Mouse (Mus musculus) embryonic facial prominence, embryonic 11.5 days (tissue): Measurements from ENCODE around the gene March4. TPM values are rescaled to one million over a fixed set of nuclear protein-coding genes. Genes with fewer than 3 reads are reported as not detected.

Source experiments
- polyA plus RNA-seq: library from polyadenylated mRNA; unstranded; fragments of >200 nt; fragmentation: Nextera tagmentation; extraction: Ambion mirVana; gene quantifications from 2 replicates; pipeline ENCODE4 v1.2.1, GENCODE M21; 2014

March4 gene
- polyA plus RNA-seq, 1 experiment from 2014 or later = not detected

Other genes starting within 250 kb of the March4 start
- gene Xrcc5, start 229.5 kb downstream of the March4 start, polyA plus RNA-seq = 77.5 and 77.8 TPM in 2 replicates
- gene Smarcal1, start 46.3 kb upstream of the March4 start, polyA plus RNA-seq = 36.2 and 38.9 TPM in 2 replicates
- not detected in 2 replicates for gene Ankar, start 163.6 kb upstream of the March4 start, polyA plus RNA-seq
- 1,634 and 1,716 TPM in 2 replicates for gene Rpl37a, start 174.4 kb upstream of the March4 start, polyA plus RNA-seq